Mouse (Mus musculus) heart, adult 2 months (tissue): ENCODE results near the gene Crygs. TPM values are rescaled to one million over a fixed set of nuclear protein-coding genes. Genes with fewer than 3 reads are reported as not detected.
A peak's percentile ranks its signal among the peaks of the same experiment; 100 is the strongest.

Experiments used
- DNase-seq, 2 experiments: peaks; one replicate each; pipeline ENCODE4 v3.0.0; 2021
- H3K27ac ChIP-seq: fragments of 200-600 bp; 2 replicates; pipeline ENCODE4 v1.8.1; 2022
- H3K27me3 ChIP-seq: fragments of 200-500 bp; 2 replicates; pipeline ENCODE4 v1.6.1; 2012; ENCODE audit warnings: mild to moderate bottlenecking, low read length, inconsistent platforms, mixed read lengths; ENCODE audit not compliant: control insufficient read depth, insufficient read depth
- H3K36me3 ChIP-seq: fragments of 200-500 bp; 2 replicates; pipeline ENCODE4 v1.6.1; 2012; ENCODE audit warnings: low read length, inconsistent platforms; ENCODE audit not compliant: control insufficient read depth, insufficient read depth
- H3K4me1 ChIP-seq: fragments of 200-500 bp; 2 replicates; pipeline ENCODE4 v1.6.1; 2011; ENCODE audit warnings: low read length; ENCODE audit not compliant: control insufficient read depth, insufficient read depth
- H3K4me3 ChIP-seq: fragments of 200-600 bp; 2 replicates; pipeline ENCODE4 v1.8.1; 2022
- H3K79me2 ChIP-seq: fragments of 200-500 bp; replicated peaks from 2 replicates; pipeline ENCODE4 v1.6.1; 2012; ENCODE audit warnings: mild to moderate bottlenecking, inconsistent platforms, low read length, moderate library complexity, mixed read lengths; ENCODE audit not compliant: control insufficient read depth, insufficient read depth
- H3K9ac ChIP-seq: fragments of 200-500 bp; 2 replicates; pipeline ENCODE4 v1.6.1; 2012; ENCODE audit warnings: low read depth, mild to moderate bottlenecking, control low read depth, inconsistent platforms, low read length, mixed read lengths
- CTCF ChIP-seq: fragments of 200-600 bp; IDR thresholded peaks from 2 replicates; pipeline ENCODE4 v1.8.1; 2022; ENCODE audit warnings: antibody characterized with exemption, mild to moderate bottlenecking, moderate library complexity
- EP300 ChIP-seq: fragments of 200-500 bp; IDR thresholded peaks from 2 replicates; pipeline ENCODE4 v1.6.1; 2011; ENCODE audit warnings: low read depth, low read length, control low read depth; ENCODE audit not compliant: insufficient read depth
- POLR2A ChIP-seq: fragments of 200-500 bp; IDR thresholded peaks from 2 replicates; pipeline ENCODE4 v1.6.1; 2011; ENCODE audit warnings: mild to moderate bottlenecking, low read depth, low read length, control low read depth; ENCODE audit not compliant: insufficient read depth
- WGBS: fragments of 180-500 bp; shearing (Covaris S2); methylation state at CpG from one replicate; pipeline ENCODE4 v1.1.7; 2018; 5-methylcytosine and 5-hydroxymethylcytosine counted together
- intact Hi-C: fragments of 180-260 bp; cut with DNase I; formaldehyde crosslinking; loops from one replicate; pipeline ENCODE4 v1.15.1; 2025
- polyA plus RNA-seq: library from polyadenylated mRNA; depleted of rRNA; stranded (reverse); fragments of >200 nt; gene quantifications from 2 replicates; pipeline ENCODE4 v1.2.3, GENCODE M21; 2012
- total RNA-seq, 2 experiments: library from RNA; stranded (reverse); gene quantifications; 2 replicates each; pipeline ENCODE4 v1.2.3; 2021

The Crygs gene
- total and polyA plus RNA-seq, 3 experiments, result not detected

- Histone ChIP-seq H3K27ac (no peak overlapping the region), H3K79me2 (no peaks in the 10 kb centered on the region), H3K4me3 (no peak overlapping the region), H3K9ac (no peak overlapping the region), H3K27me3 (no peaks in the 10 kb centered on the region), H3K4me1 (no peaks in the 10 kb centered on the region; the same call in 1 of the 2 replicates), H3K36me3 (no peaks in the 10 kb centered on the region)
- intact Hi-C loops, result no loop called here
- WGBS, result 78% methylated on average over 4 of the region's 4 CpGs
- DNase-seq, result no peak
- TF ChIP-seq CTCF (no peak), POLR2A (no peak), EP300 (no peak)
Observed at GRCm38 (mm10) chr16:22845481-22845880, 34.1 kb upstream of the Crygs start.

- H3K79me2 ChIP-seq, result no peaks in the 10 kb centered on the region
- no peaks in the 10 kb centered on the region; the same call in 1 of the 2 replicates for H3K4me1 ChIP-seq
- H3K9ac ChIP-seq, result peak overlapping the region; percentile 39; the same call in 1 of the 2 replicates
- 69% methylated on average over 5 of the region's 5 CpGs for WGBS
- DNase-seq, result no peak
- no peaks in the 10 kb centered on the region for H3K27me3 ChIP-seq
- intact Hi-C loops, result no loop called here
- no peaks in the 10 kb centered on the region for H3K36me3 ChIP-seq
- H3K27ac ChIP-seq, result peak overlapping the region; percentile 78
- H3K4me3 ChIP-seq, result peak overlapping the region; percentile 80
- TF ChIP-seq EP300 (no peak), POLR2A (no peak), CTCF (no peak)
Observed at GRCm38 (mm10) chr16:22844834-22845233, 33.5 kb upstream of the Crygs start.

GRCm38 (mm10) chr16:22844061-22844801 is 32.9 kb upstream of the Crygs start:
- WGBS, result 4% methylated on average over 26 of the region's 26 CpGs
- Histone ChIP-seq H3K4me3 (peak overlapping the region; percentile 80), H3K27ac (peak overlapping the region; percentile 78), H3K79me2 (no peaks in the 10 kb centered on the region), H3K27me3 (no peaks in the 10 kb centered on the region), H3K9ac (peak overlapping the region; percentile 80), H3K36me3 (no peaks in the 10 kb centered on the region), H3K4me1 (peaks cover 2% of the 10 kb centered on the region; the same call in 1 of the 2 replicates)
- intact Hi-C loops, result no loop called here
- TF ChIP-seq EP300, result 0 out of 2 replicates have a peak, but pooled peaks have one; percentile 15
- TF ChIP-seq POLR2A, result 0 out of 2 replicates have a peak, but pooled peaks have one; percentile 25
- no peak for TF ChIP-seq CTCF
- peak; percentile 80 to 85 for DNase-seq

DNA sequence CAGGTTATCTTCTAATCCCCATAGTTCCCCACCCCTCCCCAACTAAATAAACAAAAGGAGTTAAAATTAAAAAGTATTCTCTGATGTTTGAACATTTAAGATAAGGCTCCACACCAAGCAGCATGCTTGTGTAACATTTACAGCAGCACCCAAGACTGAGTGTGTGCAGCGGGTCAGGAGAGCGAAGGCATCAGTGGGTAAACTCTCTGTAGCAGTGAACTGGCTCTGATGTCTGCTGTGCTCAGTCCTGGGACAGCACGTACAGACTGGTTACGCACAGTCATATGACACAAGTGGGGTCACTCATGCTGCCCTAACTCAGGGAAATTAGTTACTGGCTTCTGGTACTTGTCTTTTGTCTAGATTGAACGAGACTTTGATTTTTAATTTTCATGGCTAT is 31.5 kb upstream of the Crygs start:
- Histone ChIP-seq H3K9ac (no peak overlapping the region), H3K27me3 (no peaks in the 10 kb centered on the region), H3K79me2 (no peaks in the 10 kb centered on the region), H3K27ac (no peak overlapping the region), H3K4me3 (no peak overlapping the region), H3K4me1 (peaks cover 2% of the 10 kb centered on the region; the same call in 1 of the 2 replicates), H3K36me3 (no peaks in the 10 kb centered on the region; the same call in 1 of the 2 replicates)
- WGBS, result 95% methylated on average over 5 of the region's 5 CpGs
- intact Hi-C loops, result no loop called here
- no peak for DNase-seq
- TF ChIP-seq EP300, result no peak
- no peak for TF ChIP-seq CTCF
- no peak for TF ChIP-seq POLR2A

GRCm38 (mm10) chr16:22839146-22839857 is 27.9 kb upstream of the Crygs start:
- TF ChIP-seq POLR2A (no peak), CTCF (no peak), EP300 (no peak)

GRCm38 (mm10) chr16:22832932-22833525 is 21.7 kb upstream of the Crygs start:
- no peak overlapping the region for H3K27ac ChIP-seq
- 88% methylated on average over 3 of the region's 3 CpGs for WGBS
- no peaks in the 10 kb centered on the region for H3K36me3 ChIP-seq
- no peaks in the 10 kb centered on the region for H3K4me1 ChIP-seq
- intact Hi-C loops, result no loop called here
- H3K79me2 ChIP-seq, result no peaks in the 10 kb centered on the region
- H3K4me3 ChIP-seq, result no peak overlapping the region
- H3K9ac ChIP-seq, result no peak overlapping the region
- no peak for DNase-seq
- H3K27me3 ChIP-seq, result no peaks in the 10 kb centered on the region
- no peak for TF ChIP-seq EP300
- no peak for TF ChIP-seq POLR2A
- TF ChIP-seq CTCF, result no peak

More at GRCm38 (mm10) chr16:22839146-22839857, 27.9 kb upstream of the Crygs start:
- intact Hi-C loops, result no loop called here
- peaks cover 2% of the 10 kb centered on the region; the same call in 1 of the 2 replicates for H3K4me1 ChIP-seq
- no peaks in the 10 kb centered on the region for H3K27me3 ChIP-seq
- no peak for DNase-seq
- no peaks in the 10 kb centered on the region for H3K79me2 ChIP-seq
- H3K9ac ChIP-seq, result no peak overlapping the region
- no peak overlapping the region for H3K27ac ChIP-seq
- H3K36me3 ChIP-seq, result no peaks in the 10 kb centered on the region; the same call in 1 of the 2 replicates
- 54% methylated on average over 3 of the region's 3 CpGs for WGBS
- no peak overlapping the region for H3K4me3 ChIP-seq
